Mouse (Mus musculus): ENCODE measurements around the gene Npr3. TPM values are rescaled to one million over a fixed set of nuclear protein-coding genes. Genes with fewer than 3 reads are reported as not detected.

Gene Npr3
- polyA plus RNA-seq, 2 experiments = 1.7 to 1.8 TPM

GRCm38 (mm10) chr15:11909875-11910274 is 2.8 kb upstream of the Npr3 start:
- no peak overlapping the region for H3K4me3 ChIP-seq (ENCODE audit: insufficient read depth in 1 of 2, low read depth in 2 of 2, low read length in 2 of 2)
- no peaks in the 10 kb centered on the region for H3K36me3 ChIP-seq (replicated peaks; ENCODE audit: control insufficient read depth, insufficient read depth, low read depth)
- TF ChIP-seq EP300 (IDR thresholded peaks at IDR 0.05; ENCODE audit: low read depth) (no peak), CTCF (IDR thresholded peaks at IDR 0.05; ENCODE audit: low read depth) (peak; percentile 17; the same call in 1 of the 2 replicates)
- ATAC-seq (ENCODE audit: insufficient read depth) (no peak), DNase-seq (ENCODE audit: low read depth in 3 of 3, low spot score in 3 of 3) (no peak)
- peaks cover 32% of the 10 kb centered on the region for H3K27me3 ChIP-seq (ENCODE audit: control insufficient read depth, insufficient read depth, low read length)
- no peaks in the 10 kb centered on the region for H3K4me1 ChIP-seq (replicated peaks; ENCODE audit: control insufficient read depth in 2 of 2, insufficient read depth in 2 of 2, low read length in 1 of 2)
- no peaks in the 10 kb centered on the region for H3K9me3 ChIP-seq (ENCODE audit: control insufficient read depth, low read length)
- no peak overlapping the region for H3K4me2 ChIP-seq (ENCODE audit: low read depth)
- WGBS (ENCODE audit: insufficient replicate concordance) = 27% methylated on average over 6 of the region's 6 CpGs
- H3K9ac ChIP-seq (replicated peaks) = no peak overlapping the region
- H3K27ac ChIP-seq = no peak overlapping the region

- no peak overlapping the region for H3K9ac ChIP-seq (replicated peaks)
- DNase-seq (ENCODE audit: low read depth in 3 of 3, low spot score in 3 of 3) (no peak), ATAC-seq (ENCODE audit: insufficient read depth) (no peak)
- no peaks in the 10 kb centered on the region for H3K4me1 ChIP-seq (replicated peaks; ENCODE audit: control insufficient read depth in 2 of 2, insufficient read depth in 2 of 2, low read length in 1 of 2)
- no peaks in the 10 kb centered on the region for H3K36me3 ChIP-seq (replicated peaks; ENCODE audit: control insufficient read depth, insufficient read depth, low read depth)
- H3K27ac ChIP-seq = no peak overlapping the region
- H3K4me2 ChIP-seq (ENCODE audit: low read depth) = peak overlapping the region; percentile 20; the same call in 1 of the 2 replicates
- H3K27me3 ChIP-seq (ENCODE audit: control insufficient read depth, insufficient read depth, low read length) = peaks cover 49% of the 10 kb centered on the region
- WGBS (ENCODE audit: insufficient replicate concordance) = 11% methylated on average over 11 of the region's 11 CpGs
- H3K4me3 ChIP-seq (ENCODE audit: insufficient read depth in 1 of 2, low read depth in 2 of 2, low read length in 2 of 2) = no peak overlapping the region
- no peaks in the 10 kb centered on the region for H3K9me3 ChIP-seq (ENCODE audit: control insufficient read depth, low read length)
- TF ChIP-seq CTCF (IDR thresholded peaks at IDR 0.05; ENCODE audit: low read depth) (no peak), EP300 (IDR thresholded peaks at IDR 0.05; ENCODE audit: low read depth) (no peak)
Observed at GRCm38 (mm10) chr15:11908166-11908565, 1.1 kb upstream of the Npr3 start.

GRCm38 (mm10) chr15:11906021-11906570 is 991 bp downstream of the Npr3 start:
- under 1% methylated on average over 36 of the region's 36 CpGs for WGBS (ENCODE audit: insufficient replicate concordance)
- Histone ChIP-seq H3K4me1 (replicated peaks; ENCODE audit: control insufficient read depth in 2 of 2, insufficient read depth in 2 of 2, low read length in 1 of 2) (no peaks in the 10 kb centered on the region), H3K27me3 (ENCODE audit: control insufficient read depth, insufficient read depth, low read length) (peaks cover 50% of the 10 kb centered on the region), H3K9me3 (ENCODE audit: control insufficient read depth, low read length) (no peaks in the 10 kb centered on the region), H3K4me3 (ENCODE audit: insufficient read depth in 1 of 2, low read depth in 2 of 2, low read length in 2 of 2) (peak overlapping the region; percentile 48 to 53), H3K4me2 (ENCODE audit: low read depth) (peak overlapping the region; percentile 30), H3K36me3 (replicated peaks; ENCODE audit: control insufficient read depth, insufficient read depth, low read depth) (no peaks in the 10 kb centered on the region), H3K9ac (replicated peaks) (no peak overlapping the region), H3K27ac (no peak overlapping the region)
- TF ChIP-seq CTCF (IDR thresholded peaks at IDR 0.05; ENCODE audit: low read depth) (no peak), EP300 (IDR thresholded peaks at IDR 0.05; ENCODE audit: low read depth) (no peak)
- DNase-seq (ENCODE audit: low read depth in 3 of 3, low spot score in 3 of 3) = no peak
- peak; percentile 26; the same call in 1 of the 2 replicates for ATAC-seq (ENCODE audit: insufficient read depth)

GRCm38 (mm10) chr15:11904848-11905672 is 2.0 kb downstream of the Npr3 start:
- H3K4me2 ChIP-seq (ENCODE audit: low read depth) = peak overlapping the region; percentile 30
- no peaks in the 10 kb centered on the region for H3K9me3 ChIP-seq (ENCODE audit: control insufficient read depth, low read length)
- no peak for DNase-seq (ENCODE audit: low read depth in 3 of 3, low spot score in 3 of 3)
- WGBS (ENCODE audit: insufficient replicate concordance) = 1% methylated on average over 90 of the region's 90 CpGs
- peaks cover 50% of the 10 kb centered on the region for H3K27me3 ChIP-seq (ENCODE audit: control insufficient read depth, insufficient read depth, low read length)
- H3K27ac ChIP-seq = no peak overlapping the region
- ATAC-seq (ENCODE audit: insufficient read depth) = no peak
- no peaks in the 10 kb centered on the region for H3K36me3 ChIP-seq (replicated peaks; ENCODE audit: control insufficient read depth, insufficient read depth, low read depth)
- H3K4me1 ChIP-seq (replicated peaks; ENCODE audit: control insufficient read depth in 2 of 2, insufficient read depth in 2 of 2, low read length in 1 of 2) = no peaks in the 10 kb centered on the region
- H3K9ac ChIP-seq (replicated peaks) = no peak overlapping the region
- TF ChIP-seq EP300 (IDR thresholded peaks at IDR 0.05; ENCODE audit: low read depth) (no peak), CTCF (IDR thresholded peaks at IDR 0.05; ENCODE audit: low read depth) (no peak)
- H3K4me3 ChIP-seq (ENCODE audit: insufficient read depth in 1 of 2, low read depth in 2 of 2, low read length in 2 of 2) = peak overlapping the region; percentile 49 to 53

Measured in liver, embryonic 14.5 days (tissue).